Mouse (Mus musculus) heart, postnatal 0 days (tissue): ENCODE results near the gene Plcb3. TPM values are rescaled to one million over a fixed set of nuclear protein-coding genes. Genes with fewer than 3 reads are reported as not detected.
A peak's percentile ranks its signal among the peaks of the same experiment; 100 is the strongest.

Source experiments
- ATAC-seq: fragments of 200-750 bp; cut with Nextera tagmentation; 2 replicates; pipeline ENCODE4 v1.8.0; 2017; ENCODE audit warnings: low read depth, moderate number of reproducible peaks, moderate library complexity; ENCODE audit not compliant: insufficient read depth
- DNase-seq: peaks from one replicate; pipeline ENCODE4 v3.0.0-alpha.2; 2016; ENCODE audit warnings: low spot score
- H3K27ac ChIP-seq: fragments of 300-500 bp; sonication (generic); 2 replicates; pipeline ENCODE4 v1.5.1; 2014; ENCODE audit warnings: low read depth, mild to moderate bottlenecking
- H3K27me3 ChIP-seq: fragments of 300-500 bp; sonication (generic); 2 replicates; pipeline ENCODE4 v1.6.1; 2014; ENCODE audit warnings: low read length, mixed read lengths; ENCODE audit not compliant: control insufficient read depth, insufficient read depth
- H3K36me3 ChIP-seq: fragments of 300-500 bp; sonication (generic); replicated peaks from 2 replicates; pipeline ENCODE4 v1.6.1; 2014; ENCODE audit warnings: low read length, mixed read lengths; ENCODE audit not compliant: control insufficient read depth, insufficient read depth
- H3K4me1 ChIP-seq: fragments of 300-500 bp; sonication (generic); 2 replicates; pipeline ENCODE4 v1.6.1; 2014; ENCODE audit warnings: antibody characterized with exemption; ENCODE audit not compliant: control insufficient read depth, insufficient read depth
- H3K4me2 ChIP-seq: fragments of 300-500 bp; sonication (generic); 2 replicates; pipeline ENCODE4 v1.6.1; 2014; ENCODE audit warnings: low read depth, mild to moderate bottlenecking, low read length, moderate library complexity
- H3K4me3 ChIP-seq: fragments of 300-500 bp; sonication (generic); 2 replicates; pipeline ENCODE4 v1.5.1; 2014; ENCODE audit warnings: low read depth, low read length
- H3K9ac ChIP-seq: fragments of 300-500 bp; sonication (generic); replicated peaks from 2 replicates; pipeline ENCODE4 v1.6.1; 2014; ENCODE audit warnings: low read depth, low read length, mixed read lengths
- H3K9me3 ChIP-seq: fragments of 300-500 bp; sonication (generic); replicated peaks from 2 replicates; pipeline ENCODE4 v1.6.1; 2016; ENCODE audit warnings: low read length; ENCODE audit not compliant: control insufficient read depth
- CTCF ChIP-seq: IDR thresholded peaks from 2 replicates; pipeline ENCODE4 v1.5.1; 2016; ENCODE audit warnings: antibody characterized with exemption, control low read depth, low read depth
- EP300 ChIP-seq: IDR thresholded peaks from 2 replicates; pipeline ENCODE4 v1.6.1; 2016; ENCODE audit warnings: antibody characterized with exemption, low read depth
- WGBS: fragments of 180-500 bp; shearing (Covaris S2); extraction: QIAGEN DNeasy Blood & Tissue Kit; methylation state at CpG from one replicate; pipeline ENCODE4 v1.1.7; 2014; 5-methylcytosine and 5-hydroxymethylcytosine counted together
- polyA plus RNA-seq: library from polyadenylated mRNA; unstranded; fragments of >200 nt; fragmentation: Nextera tagmentation; extraction: Ambion mirVana; gene quantifications from 2 replicates; pipeline ENCODE4 v1.2.1, GENCODE M21; 2015
- total RNA-seq: library from RNA; depleted of rRNA; stranded (reverse); fragments of >200 nt; gene quantifications from 2 replicates; pipeline ENCODE4 v1.2.3, GENCODE M21; 2014; ENCODE audit warnings: low replicate concordance

The Plcb3 gene
- total and polyA plus RNA-seq, 2 experiments from 2014 or later, result 8.3 to 24.9 TPM

GRCm38 (mm10) chr19:6940396-6941351 is 35.6 kb downstream of the Plcb3 start:
- TF ChIP-seq EP300, result no peak
- TF ChIP-seq CTCF, result no peak
- Histone ChIP-seq H3K4me2 (peak overlapping the region; percentile 87), H3K9me3 (no peaks in the 10 kb centered on the region), H3K9ac (peak overlapping the region; percentile 61), H3K27me3 (peaks cover 6% of the 10 kb centered on the region), H3K36me3 (no peaks in the 10 kb centered on the region), H3K4me3 (peak overlapping the region; percentile 72), H3K4me1 (peaks cover 19% of the 10 kb centered on the region), H3K27ac (0 out of 2 replicates have a peak overlapping the region, but pooled peaks have one; percentile 9)
- WGBS, result 16% methylated on average over 29 of the region's 29 CpGs
- DNase-seq, result no peak
- ATAC-seq, result no peak

GRCm38 (mm10) chr19:6939106-6940002 is 36.9 kb downstream of the Plcb3 start:
- Histone ChIP-seq H3K4me1 (peaks cover 19% of the 10 kb centered on the region), H3K4me2 (no peak overlapping the region), H3K9ac (no peak overlapping the region), H3K36me3 (no peaks in the 10 kb centered on the region), H3K4me3 (no peak overlapping the region), H3K27ac (no peak overlapping the region), H3K9me3 (no peaks in the 10 kb centered on the region), H3K27me3 (peaks cover 19% of the 10 kb centered on the region)
- no peak for ATAC-seq
- no peak for TF ChIP-seq EP300
- no peak for TF ChIP-seq CTCF
- 89% methylated on average over 20 of the region's 20 CpGs for WGBS
- no peak for DNase-seq

- H3K27me3 ChIP-seq, result peaks cover 35% of the 10 kb centered on the region
- WGBS, result 74% methylated on average over 16 of the region's 16 CpGs
- TF ChIP-seq EP300 (no peak), CTCF (no peak)
- H3K4me1 ChIP-seq, result peaks cover 25% of the 10 kb centered on the region
- no peak for DNase-seq
- H3K36me3 ChIP-seq, result no peaks in the 10 kb centered on the region
- H3K4me3 ChIP-seq, result no peak overlapping the region
- no peaks in the 10 kb centered on the region for H3K9me3 ChIP-seq
- no peak overlapping the region for H3K27ac ChIP-seq
- no peak overlapping the region for H3K4me2 ChIP-seq
- ATAC-seq, result no peak
- H3K9ac ChIP-seq, result no peak overlapping the region
Observed at GRCm38 (mm10) chr19:6937541-6938465, 38.5 kb downstream of the Plcb3 start.

- H3K4me3 ChIP-seq, result no peak overlapping the region
- no peaks in the 10 kb centered on the region for H3K36me3 ChIP-seq
- no peak overlapping the region for H3K27ac ChIP-seq
- no peak overlapping the region for H3K9ac ChIP-seq
- H3K27me3 ChIP-seq, result peaks cover 50% of the 10 kb centered on the region
- no peak overlapping the region for H3K4me2 ChIP-seq
- WGBS, result 29% methylated on average over 3 of the region's 3 CpGs
- H3K9me3 ChIP-seq, result no peaks in the 10 kb centered on the region
- ATAC-seq (no peak), DNase-seq (no peak)
- H3K4me1 ChIP-seq, result peaks cover 23% of the 10 kb centered on the region
- TF ChIP-seq CTCF, result peak; percentile 15
- TF ChIP-seq EP300, result no peak
Observed at GRCm38 (mm10) chr19:6936299-6936698, 40.0 kb downstream of the Plcb3 start.
